In the genomic region with DNA sequence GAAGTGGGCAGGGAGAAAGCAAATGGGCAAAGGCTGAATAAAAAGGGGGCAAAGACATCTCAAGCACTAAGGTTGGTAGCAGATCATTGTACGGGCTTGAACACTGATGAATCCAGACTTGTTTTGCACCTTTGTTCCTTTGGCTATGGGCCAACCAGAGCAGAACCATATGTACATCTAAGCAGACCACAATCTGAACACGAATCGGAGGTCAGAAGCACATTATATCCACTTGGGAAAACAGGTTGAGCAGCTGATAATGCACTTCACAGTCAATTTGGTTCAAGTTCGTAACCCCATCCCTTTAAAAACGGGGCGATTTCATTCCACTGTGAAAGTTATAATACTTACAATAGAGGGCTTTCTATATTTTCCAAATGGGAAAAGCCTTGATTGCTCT, we compare ENCODE assay signal across 8 mouse cellular contexts. TPM values are rescaled to one million over a fixed set of nuclear protein-coding genes. Genes with fewer than 3 reads are reported as not detected.
A peak's percentile ranks its signal among the peaks of the same experiment; 100 is the strongest.
DNase-seq lines count a peak whose midpoint lies in the region; ATAC-seq lines count a peak whose summit lies in the region.

No protein-coding gene starts in this region.

- WGBS in heart, embryonic 15.5 days = 7% methylated on average over 6 of the region's 6 CpGs
- 18% methylated on average over 6 of the region's 6 CpGs for WGBS in midbrain, embryonic 11.5 days

- peak overlapping the region; percentile 68 for H3K9ac ChIP-seq in heart, embryonic 15.5 days
- peak overlapping the region; percentile 88 for H3K9ac ChIP-seq in midbrain, embryonic 11.5 days (ENCODE audit: low read length)

- peak overlapping the region; percentile 99 for H3K4me3 ChIP-seq in heart, embryonic 15.5 days
- peak overlapping the region; percentile 90 for H3K4me3 ChIP-seq in midbrain, embryonic 11.5 days (ENCODE audit: low read depth, low read length)

- no peaks in the 10 kb centered on the region for H3K27me3 ChIP-seq in heart, embryonic 15.5 days
- no peaks in the 10 kb centered on the region for H3K27me3 ChIP-seq in midbrain, embryonic 11.5 days (ENCODE audit: control insufficient read depth, insufficient read depth, low read length)

- peak; percentile 24 for DNase-seq in spleen, adult 12 weeks (ENCODE audit: low spot score)
- DNase-seq in spleen, postnatal 14 days (ENCODE audit: low spot score in 2 of 2) = no peak
- DNase-seq in cerebellum, adult 9-10 months = peak; percentile 75
- peak; percentile 10 to 36 for DNase-seq in kidney, postnatal 4 days
- no peak for DNase-seq in midbrain, embryonic 11.5 days (ENCODE audit: low spot score, missing footprints)
- DNase-seq in ovary, postnatal 10 days (ENCODE audit: low spot score) = no peak
- no peak for DNase-seq in gastrocnemius, adult 8-10 months (ENCODE audit: low spot score in 2 of 2)

- no peaks in the 10 kb centered on the region for H3K36me3 ChIP-seq in heart, embryonic 15.5 days
- no peaks in the 10 kb centered on the region for H3K36me3 ChIP-seq in midbrain, embryonic 11.5 days (ENCODE audit: control insufficient read depth, insufficient read depth, low read length)

- peaks cover 11% of the 10 kb centered on the region for H3K4me1 ChIP-seq in heart, embryonic 15.5 days (replicated peaks)
- H3K4me1 ChIP-seq in midbrain, embryonic 11.5 days (ENCODE audit: control insufficient read depth, insufficient read depth, low read length) = peaks cover 7% of the 10 kb centered on the region

- H3K4me2 ChIP-seq in heart, embryonic 15.5 days = peak overlapping the region; percentile 70
- H3K4me2 ChIP-seq in midbrain, embryonic 11.5 days = peak overlapping the region; percentile 61

- no peaks in the 10 kb centered on the region for H3K9me3 ChIP-seq in heart, embryonic 15.5 days (replicated peaks)
- H3K9me3 ChIP-seq in midbrain, embryonic 11.5 days (ENCODE audit: control insufficient read depth, low read length) = no peaks in the 10 kb centered on the region

- peak overlapping the region; percentile 87 for H3K27ac ChIP-seq in heart, embryonic 15.5 days
- no peak overlapping the region for H3K27ac ChIP-seq in midbrain, embryonic 11.5 days (ENCODE audit: low read depth, low read length)

- ATAC-seq in heart, embryonic 15.5 days (replicated peaks; ENCODE audit: insufficient number of reproducible peaks, insufficient read depth, low FRiP score, low read depth) = no peak
- ATAC-seq in midbrain, embryonic 11.5 days (ENCODE audit: low FRiP score) = no peak

RNA-seq across cellular contexts. Expression of gene Upf2, which starts 1.0 kb away (rescaled TPM):
- polyA plus RNA-seq in heart, embryonic 15.5 days (2015; fragmentation: Nextera tagmentation; extraction: Ambion mirVana) = 5.4 and 6.4 TPM in 2 replicates
- 13.2 and 14.0 TPM in 2 replicates for polyA plus RNA-seq in midbrain, embryonic 11.5 days (2014; fragmentation: Nextera tagmentation; extraction: Ambion mirVana)
- 10 to 100 TPM; 26.7 to 39.3 (median 31.9) TPM for total RNA-seq in gastrocnemius, adult 8-10 months (2022)

RNA-seq across cellular contexts. Expression of gene Dhtkd1, which starts 7.7 kb away (rescaled TPM):
- polyA plus RNA-seq in heart, embryonic 15.5 days (2015; fragmentation: Nextera tagmentation; extraction: Ambion mirVana) = 1.5 and 3.3 TPM in 2 replicates
- 1.4 and 3.7 TPM in 2 replicates for polyA plus RNA-seq in midbrain, embryonic 11.5 days (2014; fragmentation: Nextera tagmentation; extraction: Ambion mirVana)
- 1 to 10 TPM; 1.2 to 4.9 (median 3.1) TPM for total RNA-seq in gastrocnemius, adult 8-10 months (2022)

RNA-seq across cellular contexts. Expression of gene Sec61a2, which starts 55.1 kb away (rescaled TPM):
- 44.0 and 47.7 TPM in 2 replicates for polyA plus RNA-seq in heart, embryonic 15.5 days (2015; fragmentation: Nextera tagmentation; extraction: Ambion mirVana)
- polyA plus RNA-seq in midbrain, embryonic 11.5 days (2014; fragmentation: Nextera tagmentation; extraction: Ambion mirVana) = 74.7 and 85.6 TPM in 2 replicates
- total RNA-seq in gastrocnemius, adult 8-10 months (2022) = 10 to 100 TPM; 30.9 to 34.1 (median 33.6) TPM

Comparison
In these comparisons a context has a peak if more than half of its experiments do, and no peak if none do; other contexts are left out.
1. DNase-seq: peak in spleen, adult 12 weeks (single experiment), cerebellum, adult 9-10 months (single experiment) and kidney, postnatal 4 days (2 of 2); none in spleen, postnatal 14 days (0 of 2), midbrain, embryonic 11.5 days (single experiment), ovary, postnatal 10 days (single experiment) and gastrocnemius, adult 8-10 months (0 of 2).